Mouse (Mus musculus) megakaryocyte, embryonic 14.5 days (primary cell): ENCODE data around the gene Cecr2. TPM values are rescaled to one million over a fixed set of nuclear protein-coding genes. Genes with fewer than 3 reads are reported as not detected.

Experiments used
- H3K27me3 ChIP-seq: replicated peaks from 2 replicates; pipeline ENCODE3; 2012; ENCODE audit warnings: inconsistent platforms
- H3K36me3 ChIP-seq: replicated peaks from 2 replicates; pipeline ENCODE3; 2012; ENCODE audit warnings: low read length, inconsistent platforms, mixed read lengths
- H3K4me1 ChIP-seq: 2 replicates; pipeline ENCODE4 v1.6.1; 2012; ENCODE audit warnings: inconsistent platforms
- H3K4me3 ChIP-seq: replicated peaks from 2 replicates; pipeline ENCODE3; 2012; ENCODE audit warnings: moderate library complexity, mild to moderate bottlenecking, inconsistent platforms
- H3K9me3 ChIP-seq: 2 replicates; pipeline ENCODE4 v1.6.1; 2012; ENCODE audit warnings: inconsistent platforms
- FLI1 ChIP-seq: IDR thresholded peaks from 2 replicates; pipeline ENCODE4 v1.6.1; 2012; ENCODE audit warnings: low read length, inconsistent platforms, mixed read lengths
- GATA1 ChIP-seq: IDR thresholded peaks from 3 replicates; pipeline ENCODE4 v1.6.1; 2012; ENCODE audit warnings: mixed read lengths, low read length, inconsistent platforms, borderline replicate concordance
- polyA plus RNA-seq: library from polyadenylated mRNA; stranded (reverse); fragments of >175 nt; gene quantifications from 2 replicates; pipeline ENCODE4 v1.2.3, GENCODE M21; 2012; ENCODE audit warnings: low replicate concordance; ENCODE audit not compliant: insufficient read depth

The Cecr2 gene
- polyA plus RNA-seq, 1 experiment, result not detected

DNA sequence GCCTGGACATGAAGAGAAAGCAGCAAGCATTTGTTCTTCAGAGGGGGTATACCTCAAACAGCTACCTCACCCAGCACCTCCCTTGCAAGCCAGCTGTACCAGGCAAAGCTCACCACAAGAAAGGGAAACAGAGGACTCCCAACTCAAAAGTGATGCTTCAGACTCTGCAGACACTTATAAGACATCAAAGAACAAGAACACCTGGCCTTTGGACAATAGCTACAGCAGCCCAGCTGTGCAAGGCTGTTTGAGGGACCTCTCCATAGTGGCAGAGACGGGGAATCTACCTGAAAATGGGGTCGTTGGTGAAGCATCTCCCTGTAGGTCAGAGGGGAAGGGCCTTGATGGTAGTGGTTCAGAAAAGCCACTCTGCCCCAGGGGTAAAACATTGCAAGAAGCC, 95.0 kb downstream of the Cecr2 start:
- Histone ChIP-seq H3K9me3 (no peaks in the 10 kb centered on the region), H3K36me3 (no peaks in the 10 kb centered on the region), H3K4me3 (no peak overlapping the region), H3K4me1 (no peaks in the 10 kb centered on the region), H3K27me3 (peaks cover 27% of the 10 kb centered on the region)
- TF ChIP-seq GATA1, result no peak
- TF ChIP-seq FLI1, result no peak

DNA sequence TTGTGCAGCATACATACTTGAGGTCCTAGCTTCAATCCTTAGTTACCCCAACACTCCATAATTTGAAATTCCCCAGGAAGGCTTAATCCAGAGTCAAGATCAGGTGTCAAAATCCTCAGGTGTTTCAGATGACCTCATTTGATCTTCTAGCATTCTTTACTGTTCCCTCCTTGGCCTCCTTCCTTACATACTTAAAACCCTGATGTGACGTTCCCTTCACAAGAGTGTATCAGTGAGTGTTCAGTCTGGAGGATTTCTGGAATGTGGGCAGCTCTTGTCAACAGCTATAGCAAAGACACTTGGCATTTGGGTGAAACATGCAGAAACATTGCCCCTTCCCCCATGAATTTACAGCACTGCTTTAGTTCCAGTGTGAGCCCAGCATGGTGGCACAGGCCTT, 103.8 kb downstream of the Cecr2 start:
- 0 out of 2 replicates have a peak, but pooled peaks cover 4% of the 10 kb centered on the region for H3K4me1 ChIP-seq
- H3K27me3 ChIP-seq, result peaks cover 31% of the 10 kb centered on the region
- H3K9me3 ChIP-seq, result no peaks in the 10 kb centered on the region
- no peaks in the 10 kb centered on the region for H3K36me3 ChIP-seq
- no peak overlapping the region for H3K4me3 ChIP-seq
- TF ChIP-seq GATA1 (no peak), FLI1 (no peak)

DNA sequence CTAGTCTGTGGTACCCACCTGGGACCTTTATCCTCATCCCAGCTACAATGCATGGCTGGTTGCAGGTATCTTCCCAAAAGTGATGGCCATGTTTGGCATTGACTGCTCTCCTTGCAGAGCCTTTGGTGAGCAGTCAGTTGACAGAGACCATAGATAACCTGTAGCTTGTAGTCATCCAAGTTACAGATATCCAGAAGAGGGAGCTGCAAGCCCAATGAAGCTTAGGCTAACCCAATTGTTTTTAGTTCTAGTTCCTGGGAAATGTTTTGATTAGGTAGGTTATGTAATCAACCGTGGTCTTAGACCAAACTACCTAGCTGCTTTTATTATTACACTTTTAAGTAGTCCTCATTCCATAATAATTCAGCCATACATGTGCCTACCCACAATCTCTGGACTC, 105.2 kb downstream of the Cecr2 start:
- Histone ChIP-seq H3K4me3 (no peak overlapping the region), H3K27me3 (peaks cover 34% of the 10 kb centered on the region), H3K36me3 (no peaks in the 10 kb centered on the region), H3K9me3 (no peaks in the 10 kb centered on the region), H3K4me1 (peaks cover 9% of the 10 kb centered on the region)
- TF ChIP-seq FLI1 (no peak), GATA1 (no peak)

DNA sequence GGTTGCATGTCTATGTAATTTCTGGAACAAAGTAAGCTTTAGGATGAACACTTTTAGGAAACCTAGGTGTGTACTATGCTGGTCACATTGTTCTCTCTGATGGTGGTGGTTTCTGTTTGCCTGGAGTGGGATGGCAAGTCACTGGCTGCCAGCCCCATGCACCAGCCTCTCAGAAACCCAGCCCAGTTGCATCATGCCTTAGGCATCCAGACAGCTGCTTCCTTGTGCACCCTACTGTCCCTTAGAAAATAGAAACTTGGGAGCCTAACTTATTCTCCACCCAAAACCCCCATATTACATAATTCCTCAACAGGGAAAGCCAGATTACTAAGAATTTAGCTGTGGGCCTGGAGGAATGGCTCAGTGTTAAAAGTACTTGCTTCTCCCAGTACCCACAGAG, 105.9 kb downstream of the Cecr2 start:
- Histone ChIP-seq H3K4me1 (peaks cover 13% of the 10 kb centered on the region), H3K36me3 (no peaks in the 10 kb centered on the region), H3K9me3 (no peaks in the 10 kb centered on the region), H3K4me3 (no peak overlapping the region), H3K27me3 (peaks cover 33% of the 10 kb centered on the region)
- TF ChIP-seq GATA1, result no peak
- no peak for TF ChIP-seq FLI1

DNA sequence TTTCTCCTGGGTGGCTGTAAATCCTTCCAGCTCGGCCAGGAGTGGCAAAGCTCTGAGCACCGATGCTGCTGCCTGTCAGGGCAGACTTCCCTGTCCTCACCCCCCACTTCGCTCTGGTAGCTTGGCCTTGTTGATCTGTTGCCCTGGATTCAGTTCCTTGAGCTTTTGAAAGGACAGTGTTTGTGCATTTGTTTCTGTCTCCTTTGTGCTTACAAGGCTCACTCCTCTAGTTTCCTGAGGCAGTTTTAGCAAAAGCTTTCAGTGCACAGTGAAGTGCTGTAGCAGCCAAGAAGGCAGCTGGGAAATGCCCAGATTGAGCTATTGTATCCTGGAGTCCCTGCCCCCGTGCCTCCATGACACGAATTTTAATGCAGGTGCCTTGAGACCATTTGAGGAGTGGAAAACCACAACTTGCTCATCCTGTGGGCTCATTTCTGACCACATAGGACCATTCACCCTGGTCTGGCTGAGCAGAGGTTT, 107.0 kb downstream of the Cecr2 start, which contains the start of gene Slc25a18:
TSS of gene Slc25a18 (plus strand) at position 430 of the 480 bp plus-strand sequence.
- Histone ChIP-seq H3K27me3 (peaks cover 35% of the 10 kb centered on the region), H3K4me1 (peaks cover 18% of the 10 kb centered on the region), H3K36me3 (peaks cover 4% of the 10 kb centered on the region), H3K4me3 (no peak within 1 kb of the TSS), H3K9me3 (no peaks in the 10 kb centered on the region)
- TF ChIP-seq FLI1 (no peak), GATA1 (no peak)

DNA sequence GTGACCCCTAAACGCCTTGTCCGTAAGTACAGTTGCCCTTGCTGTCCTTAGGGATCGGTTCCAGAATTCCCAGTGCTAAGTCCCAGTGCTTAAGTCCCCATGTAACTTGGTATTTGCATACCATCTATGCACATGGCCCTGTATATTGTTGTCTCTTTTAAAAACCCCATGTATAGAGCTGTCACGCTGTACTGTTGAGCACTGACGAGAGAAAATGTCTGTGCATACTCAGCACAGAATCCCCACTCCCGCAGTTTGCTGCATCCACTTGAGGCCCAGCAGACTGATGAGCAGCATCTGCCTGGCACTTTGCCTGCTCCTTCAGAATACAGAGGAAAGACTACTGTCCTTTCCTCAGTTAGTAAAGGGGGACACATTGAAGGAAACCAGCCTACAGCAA, 107.6 kb downstream of the Cecr2 start:
- Histone ChIP-seq H3K9me3 (no peaks in the 10 kb centered on the region), H3K36me3 (peaks cover 4% of the 10 kb centered on the region), H3K4me3 (no peak overlapping the region), H3K27me3 (peaks cover 39% of the 10 kb centered on the region), H3K4me1 (peaks cover 20% of the 10 kb centered on the region)
- TF ChIP-seq FLI1 (no peak), GATA1 (no peak)

DNA sequence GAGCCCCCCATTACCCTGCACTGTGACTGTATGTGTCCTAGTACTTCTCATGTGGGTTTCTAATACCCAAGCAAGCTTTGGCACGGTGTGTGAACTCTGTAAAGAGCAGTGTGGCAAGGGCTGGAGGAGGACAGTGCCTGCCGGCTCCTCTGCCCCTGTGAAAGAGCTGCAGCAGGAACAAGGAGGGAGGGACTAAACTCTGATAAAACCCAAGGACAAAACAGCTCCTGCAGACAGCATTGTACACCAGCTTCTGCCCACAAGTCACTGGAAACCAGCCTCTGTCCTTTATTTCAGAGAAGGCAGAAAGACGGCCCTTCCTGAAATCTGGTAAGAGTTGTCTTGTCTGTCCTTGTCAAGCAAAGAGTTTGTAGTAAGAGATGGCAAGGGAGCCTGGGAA, 110.1 kb downstream of the Cecr2 start:
- no peak for TF ChIP-seq FLI1
- no peak for TF ChIP-seq GATA1
- H3K9me3 ChIP-seq, result no peaks in the 10 kb centered on the region
- peaks cover 4% of the 10 kb centered on the region for H3K36me3 ChIP-seq
- H3K4me3 ChIP-seq, result no peak overlapping the region
- peaks cover 32% of the 10 kb centered on the region for H3K27me3 ChIP-seq
- H3K4me1 ChIP-seq, result peaks cover 20% of the 10 kb centered on the region

DNA sequence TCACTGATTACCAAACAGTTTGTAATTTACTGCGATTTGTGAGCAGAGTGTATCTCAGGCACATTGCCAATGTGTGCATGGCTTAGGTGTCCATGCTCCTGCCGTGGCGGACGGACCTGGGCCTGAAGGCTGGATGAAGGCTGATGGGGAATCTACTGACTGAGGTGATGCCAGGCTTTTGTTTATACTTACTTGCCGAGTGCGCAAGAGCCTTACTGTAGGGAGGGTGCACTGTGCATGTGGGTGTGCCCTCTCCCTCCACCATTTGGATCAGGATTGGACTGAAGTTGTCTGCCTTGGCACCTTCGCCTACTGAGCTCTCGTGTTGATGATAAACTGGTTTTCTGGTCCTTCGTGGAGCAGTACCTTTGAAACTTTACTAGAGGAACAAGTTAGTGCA, 111.4 kb downstream of the Cecr2 start:
- no peaks in the 10 kb centered on the region for H3K9me3 ChIP-seq
- H3K4me3 ChIP-seq, result no peak overlapping the region
- peaks cover 17% of the 10 kb centered on the region for H3K4me1 ChIP-seq
- peaks cover 32% of the 10 kb centered on the region for H3K27me3 ChIP-seq
- TF ChIP-seq GATA1, result no peak
- TF ChIP-seq FLI1, result no peak
- H3K36me3 ChIP-seq, result peaks cover 4% of the 10 kb centered on the region

DNA sequence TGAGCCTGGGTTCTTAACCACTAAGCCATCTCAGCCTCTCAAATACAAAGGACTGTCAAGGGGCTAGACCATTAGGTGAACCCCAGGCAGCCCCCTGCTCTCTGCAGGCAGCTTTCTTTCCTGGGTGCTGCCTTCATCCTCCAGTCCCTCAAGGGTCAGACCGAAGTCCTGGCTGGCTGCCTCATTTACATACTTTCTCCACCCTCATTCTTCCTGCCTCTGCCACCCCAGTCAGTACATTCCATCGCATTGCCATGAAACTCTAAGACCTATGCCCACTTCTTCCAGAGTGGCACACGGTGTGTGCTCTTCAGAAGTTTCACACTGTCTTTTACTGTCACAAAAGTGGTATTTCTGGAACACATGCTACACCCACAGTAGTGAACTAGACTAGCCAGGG, 112.1 kb downstream of the Cecr2 start:
- Histone ChIP-seq H3K9me3 (no peaks in the 10 kb centered on the region), H3K36me3 (peaks cover 4% of the 10 kb centered on the region)
- no peak for TF ChIP-seq GATA1
- no peak for TF ChIP-seq FLI1

DNA sequence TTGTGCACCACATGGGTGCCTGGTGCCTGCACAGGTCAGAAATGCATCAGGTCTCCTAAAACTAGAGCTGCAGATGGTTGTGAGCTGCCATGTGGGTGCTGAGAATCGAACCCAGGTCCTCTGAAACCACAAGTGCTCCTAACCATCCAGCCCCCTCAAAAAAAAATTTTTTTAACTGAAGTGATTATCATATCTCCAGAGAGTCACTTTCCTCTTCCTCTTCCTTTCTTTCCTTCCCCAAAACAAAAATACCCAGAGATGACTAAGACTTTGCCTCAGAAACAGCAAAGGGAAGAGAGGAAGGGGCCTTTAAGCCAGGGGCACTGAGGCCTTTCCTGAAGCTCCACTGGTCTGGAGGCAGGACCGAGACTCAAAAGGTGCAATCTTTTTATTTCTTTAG, 116.8 kb downstream of the Cecr2 start:
- TF ChIP-seq GATA1 (no peak), FLI1 (no peak)
- Histone ChIP-seq H3K36me3 (peaks cover 26% of the 10 kb centered on the region), H3K27me3 (peaks cover 6% of the 10 kb centered on the region), H3K9me3 (no peaks in the 10 kb centered on the region), H3K4me3 (no peak overlapping the region), H3K4me1 (peaks cover 37% of the 10 kb centered on the region)

More for the DNA sequence above, 112.1 kb downstream of the Cecr2 start:
- Histone ChIP-seq H3K27me3 (peaks cover 29% of the 10 kb centered on the region), H3K4me1 (peaks cover 20% of the 10 kb centered on the region), H3K4me3 (no peak overlapping the region)

DNA sequence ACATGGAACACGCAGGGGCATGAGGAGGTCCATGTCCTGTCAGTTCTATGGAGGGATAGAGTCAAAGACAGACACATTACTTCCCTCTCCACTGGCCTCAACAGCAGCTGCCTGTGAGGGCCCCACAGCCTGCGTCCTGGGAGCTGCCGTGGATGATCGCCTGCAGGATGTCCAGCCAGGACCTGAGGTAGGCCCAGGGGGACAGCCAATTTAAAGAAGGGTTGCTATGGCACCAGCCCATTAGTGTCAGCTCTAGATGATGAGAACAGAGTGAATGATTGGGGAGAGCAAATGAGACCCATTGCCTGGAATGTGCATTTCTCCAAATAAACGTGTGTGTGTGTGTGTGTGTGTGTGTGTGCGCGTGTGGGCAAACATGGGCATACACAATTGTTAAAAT, 118.2 kb downstream of the Cecr2 start:
- Histone ChIP-seq H3K36me3 (peaks cover 36% of the 10 kb centered on the region), H3K4me3 (no peak overlapping the region), H3K27me3 (no peaks in the 10 kb centered on the region), H3K4me1 (peaks cover 40% of the 10 kb centered on the region), H3K9me3 (no peaks in the 10 kb centered on the region)
- no peak for TF ChIP-seq GATA1
- TF ChIP-seq FLI1, result no peak
